Mouse (Mus musculus): ENCODE data around the gene Ctnna2. TPM values are rescaled to one million over a fixed set of nuclear protein-coding genes. Genes with fewer than 3 reads are reported as not detected.

The Ctnna2 gene
- polyA plus RNA-seq, 1 experiment from 2014 or later, result 52.0 TPM

- DNase-seq (ENCODE audit: low spot score) (no peak), ATAC-seq (ENCODE audit: low FRiP score) (no peak)
- WGBS, result 88% methylated on average over 2 of the region's 2 CpGs
- Histone ChIP-seq H3K27ac (ENCODE audit: low read depth, low read length) (no peak overlapping the region), H3K9ac (ENCODE audit: low read depth, low read length) (no peak overlapping the region), H3K36me3 (ENCODE audit: control insufficient read depth, insufficient read depth, low read length) (no peaks in the 10 kb centered on the region), H3K4me3 (ENCODE audit: low read depth, low read length) (no peak overlapping the region), H3K27me3 (ENCODE audit: control insufficient read depth, insufficient read depth, low read length) (no peaks in the 10 kb centered on the region), H3K9me3 (ENCODE audit: control insufficient read depth, low read length) (no peaks in the 10 kb centered on the region), H3K4me1 (replicated peaks; ENCODE audit: control insufficient read depth, insufficient read depth, low read length) (no peaks in the 10 kb centered on the region), H3K4me2 (replicated peaks; ENCODE audit: low read depth, low read length) (no peak overlapping the region)
Measured at GRCm38 (mm10) chr6:77839076-77839475, 140.4 kb downstream of the Ctnna2 start.

GRCm38 (mm10) chr6:77838653-77839052, 140.8 kb downstream of the Ctnna2 start:
- Histone ChIP-seq H3K4me3 (ENCODE audit: low read depth, low read length) (no peak overlapping the region), H3K9me3 (ENCODE audit: control insufficient read depth, low read length) (no peaks in the 10 kb centered on the region), H3K4me2 (replicated peaks; ENCODE audit: low read depth, low read length) (no peak overlapping the region), H3K27ac (ENCODE audit: low read depth, low read length) (no peak overlapping the region), H3K4me1 (replicated peaks; ENCODE audit: control insufficient read depth, insufficient read depth, low read length) (no peaks in the 10 kb centered on the region), H3K27me3 (ENCODE audit: control insufficient read depth, insufficient read depth, low read length) (no peaks in the 10 kb centered on the region), H3K9ac (ENCODE audit: low read depth, low read length) (no peak overlapping the region), H3K36me3 (ENCODE audit: control insufficient read depth, insufficient read depth, low read length) (no peaks in the 10 kb centered on the region)
- no peak for DNase-seq (ENCODE audit: low spot score)
- ATAC-seq (ENCODE audit: low FRiP score), result no peak

- no peak overlapping the region for H3K27ac ChIP-seq (ENCODE audit: low read depth, low read length)
- no peaks in the 10 kb centered on the region for H3K4me1 ChIP-seq (replicated peaks; ENCODE audit: control insufficient read depth, insufficient read depth, low read length)
- H3K9ac ChIP-seq (ENCODE audit: low read depth, low read length), result no peak overlapping the region
- H3K4me3 ChIP-seq (ENCODE audit: low read depth, low read length), result no peak overlapping the region
- no peak overlapping the region for H3K4me2 ChIP-seq (replicated peaks; ENCODE audit: low read depth, low read length)
- no peaks in the 10 kb centered on the region for H3K9me3 ChIP-seq (ENCODE audit: control insufficient read depth, low read length)
- H3K27me3 ChIP-seq (ENCODE audit: control insufficient read depth, insufficient read depth, low read length), result no peaks in the 10 kb centered on the region
- no peaks in the 10 kb centered on the region for H3K36me3 ChIP-seq (ENCODE audit: control insufficient read depth, insufficient read depth, low read length)
- ATAC-seq (ENCODE audit: low FRiP score) (no peak), DNase-seq (ENCODE audit: low spot score) (no peak)
- WGBS, result 96% methylated on average over 3 of the region's 3 CpGs
Measured at GRCm38 (mm10) chr6:77837543-77837942, 142.0 kb downstream of the Ctnna2 start.

- 78% methylated on average over 2 of the region's 2 CpGs for WGBS
- no peak overlapping the region for H3K9ac ChIP-seq (ENCODE audit: low read depth, low read length)
- H3K36me3 ChIP-seq (ENCODE audit: control insufficient read depth, insufficient read depth, low read length), result no peaks in the 10 kb centered on the region
- ATAC-seq (ENCODE audit: low FRiP score) (no peak), DNase-seq (ENCODE audit: low spot score) (no peak)
- H3K4me3 ChIP-seq (ENCODE audit: low read depth, low read length), result no peak overlapping the region
- H3K4me1 ChIP-seq (replicated peaks; ENCODE audit: control insufficient read depth, insufficient read depth, low read length), result no peaks in the 10 kb centered on the region
- H3K4me2 ChIP-seq (replicated peaks; ENCODE audit: low read depth, low read length), result no peak overlapping the region
- no peaks in the 10 kb centered on the region for H3K9me3 ChIP-seq (ENCODE audit: control insufficient read depth, low read length)
- no peak overlapping the region for H3K27ac ChIP-seq (ENCODE audit: low read depth, low read length)
- H3K27me3 ChIP-seq (ENCODE audit: control insufficient read depth, insufficient read depth, low read length), result no peaks in the 10 kb centered on the region
Measured at GRCm38 (mm10) chr6:77834680-77835079, 144.8 kb downstream of the Ctnna2 start.

GRCm38 (mm10) chr6:77827526-77827925, 152.0 kb downstream of the Ctnna2 start:
- ATAC-seq (ENCODE audit: low FRiP score) (peak; percentile 65; the same call in 1 of the 2 replicates), DNase-seq (ENCODE audit: low spot score) (peak; percentile 27)
- H3K9ac ChIP-seq (ENCODE audit: low read depth, low read length), result no peak overlapping the region
- WGBS, result 57% methylated on average over 1 of the region's 1 CpGs
- no peaks in the 10 kb centered on the region for H3K9me3 ChIP-seq (ENCODE audit: control insufficient read depth, low read length)
- no peaks in the 10 kb centered on the region for H3K36me3 ChIP-seq (ENCODE audit: control insufficient read depth, insufficient read depth, low read length)
- H3K27ac ChIP-seq (ENCODE audit: low read depth, low read length), result no peak overlapping the region
- H3K4me1 ChIP-seq (replicated peaks; ENCODE audit: control insufficient read depth, insufficient read depth, low read length), result no peaks in the 10 kb centered on the region
- H3K27me3 ChIP-seq (ENCODE audit: control insufficient read depth, insufficient read depth, low read length), result no peaks in the 10 kb centered on the region
- H3K4me2 ChIP-seq (replicated peaks; ENCODE audit: low read depth, low read length), result no peak overlapping the region
- H3K4me3 ChIP-seq (ENCODE audit: low read depth, low read length), result no peak overlapping the region

- Histone ChIP-seq H3K4me2 (replicated peaks; ENCODE audit: low read depth, low read length) (no peak overlapping the region), H3K27ac (ENCODE audit: low read depth, low read length) (no peak overlapping the region), H3K4me1 (replicated peaks; ENCODE audit: control insufficient read depth, insufficient read depth, low read length) (no peaks in the 10 kb centered on the region), H3K4me3 (ENCODE audit: low read depth, low read length) (no peak overlapping the region), H3K27me3 (ENCODE audit: control insufficient read depth, insufficient read depth, low read length) (no peaks in the 10 kb centered on the region), H3K9ac (ENCODE audit: low read depth, low read length) (no peak overlapping the region), H3K36me3 (ENCODE audit: control insufficient read depth, insufficient read depth, low read length) (no peaks in the 10 kb centered on the region), H3K9me3 (ENCODE audit: control insufficient read depth, low read length) (no peaks in the 10 kb centered on the region)
- 81% methylated on average over 3 of the region's 3 CpGs for WGBS
- DNase-seq (ENCODE audit: low spot score), result no peak
- no peak for ATAC-seq (ENCODE audit: low FRiP score)
Measured at GRCm38 (mm10) chr6:77817116-77817515, 162.4 kb downstream of the Ctnna2 start.

GRCm38 (mm10) chr6:77811041-77811440, 168.5 kb downstream of the Ctnna2 start:
- no peak overlapping the region for H3K4me2 ChIP-seq (replicated peaks; ENCODE audit: low read depth, low read length)
- DNase-seq (ENCODE audit: low spot score) (no peak), ATAC-seq (ENCODE audit: low FRiP score) (peak; percentile 43; the same call in 1 of the 2 replicates)
- H3K4me3 ChIP-seq (ENCODE audit: low read depth, low read length), result no peak overlapping the region
- no peaks in the 10 kb centered on the region for H3K4me1 ChIP-seq (replicated peaks; ENCODE audit: control insufficient read depth, insufficient read depth, low read length)
- H3K9me3 ChIP-seq (ENCODE audit: control insufficient read depth, low read length), result no peaks in the 10 kb centered on the region
- peak overlapping the region; percentile 40; the same call in 1 of the 2 replicates for H3K27ac ChIP-seq (ENCODE audit: low read depth, low read length)
- H3K27me3 ChIP-seq (ENCODE audit: control insufficient read depth, insufficient read depth, low read length), result no peaks in the 10 kb centered on the region
- 71% methylated on average over 3 of the region's 3 CpGs for WGBS
- H3K9ac ChIP-seq (ENCODE audit: low read depth, low read length), result no peak overlapping the region
- no peaks in the 10 kb centered on the region for H3K36me3 ChIP-seq (ENCODE audit: control insufficient read depth, insufficient read depth, low read length)

GRCm38 (mm10) chr6:77802604-77803003, 176.9 kb downstream of the Ctnna2 start:
- no peaks in the 10 kb centered on the region for H3K36me3 ChIP-seq (ENCODE audit: control insufficient read depth, insufficient read depth, low read length)
- H3K9ac ChIP-seq (ENCODE audit: low read depth, low read length), result no peak overlapping the region
- 89% methylated on average over 3 of the region's 3 CpGs for WGBS
- no peaks in the 10 kb centered on the region for H3K4me1 ChIP-seq (replicated peaks; ENCODE audit: control insufficient read depth, insufficient read depth, low read length)
- H3K4me3 ChIP-seq (ENCODE audit: low read depth, low read length), result no peak overlapping the region
- H3K27me3 ChIP-seq (ENCODE audit: control insufficient read depth, insufficient read depth, low read length), result no peaks in the 10 kb centered on the region
- DNase-seq (ENCODE audit: low spot score) (no peak), ATAC-seq (ENCODE audit: low FRiP score) (no peak)
- no peak overlapping the region for H3K4me2 ChIP-seq (replicated peaks; ENCODE audit: low read depth, low read length)
- H3K9me3 ChIP-seq (ENCODE audit: control insufficient read depth, low read length), result no peaks in the 10 kb centered on the region
- H3K27ac ChIP-seq (ENCODE audit: low read depth, low read length), result no peak overlapping the region

GRCm38 (mm10) chr6:77783342-77783741, 196.2 kb downstream of the Ctnna2 start:
- H3K9ac ChIP-seq (ENCODE audit: low read depth, low read length), result no peak overlapping the region
- H3K4me2 ChIP-seq (replicated peaks; ENCODE audit: low read depth, low read length), result no peak overlapping the region
- no peaks in the 10 kb centered on the region for H3K27me3 ChIP-seq (ENCODE audit: control insufficient read depth, insufficient read depth, low read length)
- no peaks in the 10 kb centered on the region for H3K36me3 ChIP-seq (ENCODE audit: control insufficient read depth, insufficient read depth, low read length)
- WGBS, result 66% methylated on average over 3 of the region's 3 CpGs
- no peaks in the 10 kb centered on the region for H3K4me1 ChIP-seq (replicated peaks; ENCODE audit: control insufficient read depth, insufficient read depth, low read length)
- DNase-seq (ENCODE audit: low spot score) (no peak), ATAC-seq (ENCODE audit: low FRiP score) (peak; percentile 35; the same call in 1 of the 2 replicates)
- no peaks in the 10 kb centered on the region for H3K9me3 ChIP-seq (ENCODE audit: control insufficient read depth, low read length)
- no peak overlapping the region for H3K27ac ChIP-seq (ENCODE audit: low read depth, low read length)
- H3K4me3 ChIP-seq (ENCODE audit: low read depth, low read length), result no peak overlapping the region
